Mouse (Mus musculus): Measurements from ENCODE around the gene Ssc4d. TPM values are rescaled to one million over a fixed set of nuclear protein-coding genes. Genes with fewer than 3 reads are reported as not detected.

Ssc4d gene
- polyA plus RNA-seq, 1 experiment from 2014 or later: 3.9 TPM

DNA sequence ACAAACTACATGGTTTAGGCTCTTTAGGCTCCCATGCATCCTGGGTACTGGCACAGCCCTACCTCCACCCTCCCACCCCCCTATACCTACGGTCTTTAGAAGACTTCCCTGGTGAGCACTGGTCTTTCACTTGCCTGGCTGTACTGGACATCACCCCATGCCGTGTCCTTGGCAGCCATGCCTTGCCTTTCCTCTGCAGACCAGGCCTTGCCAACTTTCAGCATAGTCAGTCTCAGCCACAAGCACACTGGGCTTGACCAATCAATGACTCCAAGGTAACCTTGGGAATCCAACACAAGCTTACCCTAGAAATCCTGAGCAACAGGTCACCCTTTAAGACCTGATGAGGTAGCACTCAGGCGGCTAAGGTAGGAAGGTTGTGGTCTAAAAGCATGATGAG, 57.7 kb downstream of the Ssc4d start:
- Histone ChIP-seq H3K9me3 (no peaks in the 10 kb centered on the region), H3K27me3 (no peaks in the 10 kb centered on the region), H3K27ac (no peak overlapping the region), H3K4me2 (no peak overlapping the region), H3K9ac (no peak overlapping the region), H3K4me1 (no peaks in the 10 kb centered on the region), H3K36me3 (peaks cover 76% of the 10 kb centered on the region), H3K4me3 (no peak overlapping the region)
- WGBS: 92% methylated on average over 3 of the region's 3 CpGs
- no peak for ATAC-seq (ENCODE audit: insufficient number of reproducible peaks, insufficient read depth, low FRiP score, low TSS enrichment, low read depth)

GRCm38 (mm10) chr5:135916051-135916565, 58.2 kb downstream of the Ssc4d start:
- Histone ChIP-seq H3K4me1 (no peaks in the 10 kb centered on the region), H3K9ac (no peak overlapping the region), H3K4me3 (no peak overlapping the region), H3K36me3 (peaks cover 76% of the 10 kb centered on the region), H3K9me3 (no peaks in the 10 kb centered on the region), H3K27ac (no peak overlapping the region), H3K4me2 (no peak overlapping the region), H3K27me3 (no peaks in the 10 kb centered on the region)
- WGBS: 89% methylated on average over 6 of the region's 6 CpGs
- no peak for ATAC-seq (ENCODE audit: insufficient number of reproducible peaks, insufficient read depth, low FRiP score, low TSS enrichment, low read depth)

DNA sequence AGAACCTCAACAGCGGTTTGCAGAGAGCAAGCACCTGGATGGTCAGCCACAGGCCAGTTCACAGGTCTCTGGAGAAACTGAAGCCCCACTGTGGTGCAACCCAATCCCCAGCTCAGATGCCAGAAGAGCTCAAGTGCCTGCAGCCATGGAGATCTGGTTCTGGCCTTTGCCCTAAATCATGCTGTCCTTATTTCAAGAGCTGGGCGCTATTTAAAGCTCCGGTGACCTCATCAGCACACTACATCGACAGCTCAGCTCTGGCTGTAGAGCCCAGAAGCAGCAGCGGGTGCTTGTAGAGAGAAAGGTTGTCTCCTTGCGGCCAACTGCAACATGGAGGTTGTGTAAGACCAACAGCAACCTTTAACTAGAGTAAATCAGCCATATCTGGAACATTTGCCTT, 60.2 kb downstream of the Ssc4d start:
- H3K4me1 ChIP-seq: peaks cover 2% of the 10 kb centered on the region; the same call in 1 of the 2 replicates
- 91% methylated on average over 6 of the region's 6 CpGs for WGBS
- H3K27ac ChIP-seq: no peak overlapping the region
- H3K9me3 ChIP-seq: no peaks in the 10 kb centered on the region
- H3K9ac ChIP-seq: no peak overlapping the region
- ATAC-seq (ENCODE audit: insufficient number of reproducible peaks, insufficient read depth, low FRiP score, low TSS enrichment, low read depth): no peak
- H3K36me3 ChIP-seq: peaks cover 78% of the 10 kb centered on the region
- no peak overlapping the region for H3K4me3 ChIP-seq
- H3K4me2 ChIP-seq: no peak overlapping the region
- H3K27me3 ChIP-seq: no peaks in the 10 kb centered on the region

GRCm38 (mm10) chr5:135913201-135913600, 61.1 kb downstream of the Ssc4d start:
- H3K9ac ChIP-seq: no peak overlapping the region
- H3K9me3 ChIP-seq: no peaks in the 10 kb centered on the region
- H3K27ac ChIP-seq: no peak overlapping the region
- H3K36me3 ChIP-seq: peaks cover 76% of the 10 kb centered on the region
- H3K4me1 ChIP-seq: peaks cover 7% of the 10 kb centered on the region; the same call in 1 of the 2 replicates
- H3K4me3 ChIP-seq: no peak overlapping the region
- 87% methylated on average over 5 of the region's 5 CpGs for WGBS
- ATAC-seq (ENCODE audit: insufficient number of reproducible peaks, insufficient read depth, low FRiP score, low TSS enrichment, low read depth): no peak
- no peaks in the 10 kb centered on the region for H3K27me3 ChIP-seq
- H3K4me2 ChIP-seq: no peak overlapping the region

DNA sequence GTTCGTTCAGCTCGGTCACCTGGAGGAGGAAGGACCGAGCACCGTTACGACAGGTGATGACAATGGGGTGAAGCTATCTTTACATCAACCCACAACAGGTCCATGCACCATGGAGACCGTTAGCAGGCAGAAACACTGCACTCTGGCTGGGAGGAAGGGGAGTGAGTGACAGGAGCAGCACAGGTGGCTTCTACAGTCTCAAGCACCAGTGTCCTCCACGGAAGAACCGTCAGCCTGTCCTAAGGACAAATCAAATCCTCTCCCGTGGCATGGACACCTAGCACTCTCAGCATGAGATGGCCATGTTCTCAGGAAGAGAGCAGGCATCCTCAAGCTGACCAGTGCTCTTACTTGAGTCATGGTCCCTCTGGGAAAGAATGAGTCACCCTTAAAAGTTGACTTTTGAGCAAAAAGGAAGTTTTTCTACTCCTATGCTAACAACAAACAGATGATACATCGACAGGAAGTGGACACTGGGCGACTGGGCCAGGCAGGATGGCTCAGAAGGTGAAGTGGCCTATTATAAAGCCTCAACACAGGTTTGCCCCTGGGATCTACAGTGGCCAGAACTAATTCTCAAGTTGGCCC, 62.6 kb downstream of the Ssc4d start:
- Histone ChIP-seq H3K9ac (no peak overlapping the region), H3K27me3 (no peaks in the 10 kb centered on the region), H3K4me3 (no peak overlapping the region), H3K9me3 (no peaks in the 10 kb centered on the region), H3K27ac (no peak overlapping the region), H3K36me3 (peaks cover 78% of the 10 kb centered on the region), H3K4me1 (peaks cover 9% of the 10 kb centered on the region; the same call in 1 of the 2 replicates), H3K4me2 (no peak overlapping the region)
- no peak for ATAC-seq (ENCODE audit: insufficient number of reproducible peaks, insufficient read depth, low FRiP score, low TSS enrichment, low read depth)
- 85% methylated on average over 11 of the region's 11 CpGs for WGBS

GRCm38 (mm10) chr5:135910813-135911212, 63.5 kb downstream of the Ssc4d start:
- Histone ChIP-seq H3K9me3 (no peaks in the 10 kb centered on the region), H3K27me3 (no peaks in the 10 kb centered on the region), H3K36me3 (peaks cover 74% of the 10 kb centered on the region), H3K9ac (no peak overlapping the region), H3K4me3 (no peak overlapping the region), H3K4me1 (peaks cover 14% of the 10 kb centered on the region), H3K27ac (no peak overlapping the region), H3K4me2 (no peak overlapping the region)
- ATAC-seq (ENCODE audit: insufficient number of reproducible peaks, insufficient read depth, low FRiP score, low TSS enrichment, low read depth): no peak
- 91% methylated on average over 25 of the region's 25 CpGs for WGBS

Other genes starting within 250 kb of the Ssc4d start
- 39.4 and 46.8 TPM in 2 replicates for gene Tmem120a, start 230.1 kb downstream of the Ssc4d start, polyA plus RNA-seq (2015; fragmentation: Nextera tagmentation; extraction: Ambion mirVana)
- gene Styxl1, start 196.1 kb downstream of the Ssc4d start, polyA plus RNA-seq (2015; fragmentation: Nextera tagmentation; extraction: Ambion mirVana): 0.31 TPM in 1 of 2 replicates, not detected in the other
- 432 and 479 TPM in 2 replicates for gene Mdh2, start 196.1 kb downstream of the Ssc4d start, polyA plus RNA-seq (2015; fragmentation: Nextera tagmentation; extraction: Ambion mirVana)
- gene Srrm3, start 167.6 kb downstream of the Ssc4d start, polyA plus RNA-seq (2015; fragmentation: Nextera tagmentation; extraction: Ambion mirVana): 1.1 and 1.5 TPM in 2 replicates
- 107 and 149 TPM in 2 replicates for gene Hspb1, start 86.6 kb downstream of the Ssc4d start, polyA plus RNA-seq (2015; fragmentation: Nextera tagmentation; extraction: Ambion mirVana)
- 164 and 178 TPM in 2 replicates for gene Ywhag, start 39.9 kb downstream of the Ssc4d start, polyA plus RNA-seq (2015; fragmentation: Nextera tagmentation; extraction: Ambion mirVana)
- gene Zp3, start 5.6 kb upstream of the Ssc4d start, polyA plus RNA-seq (2015; fragmentation: Nextera tagmentation; extraction: Ambion mirVana): not detected in 2 replicates
- 31.0 and 34.8 TPM in 2 replicates for gene Dtx2, start 20.3 kb upstream of the Ssc4d start, polyA plus RNA-seq (2015; fragmentation: Nextera tagmentation; extraction: Ambion mirVana)
- gene Upk3b, start 64.0 kb upstream of the Ssc4d start, polyA plus RNA-seq (2015; fragmentation: Nextera tagmentation; extraction: Ambion mirVana): 0.06 and 0.29 TPM in 2 replicates
- gene Upk3bl, start 80.0 kb upstream of the Ssc4d start, polyA plus RNA-seq (2015; fragmentation: Nextera tagmentation; extraction: Ambion mirVana): 6.2 and 6.3 TPM in 2 replicates
- gene Rasa4, start 109.4 kb upstream of the Ssc4d start, polyA plus RNA-seq (2015; fragmentation: Nextera tagmentation; extraction: Ambion mirVana): 10.8 and 12.7 TPM in 2 replicates
- 218 and 243 TPM in 2 replicates for gene Polr2j, start 142.1 kb upstream of the Ssc4d start, polyA plus RNA-seq (2015; fragmentation: Nextera tagmentation; extraction: Ambion mirVana)
- 41.7 and 42.1 TPM in 2 replicates for gene Lrwd1, start 161.5 kb upstream of the Ssc4d start, polyA plus RNA-seq (2015; fragmentation: Nextera tagmentation; extraction: Ambion mirVana)
- 26.1 and 27.1 TPM in 2 replicates for gene Alkbh4, start 161.6 kb upstream of the Ssc4d start, polyA plus RNA-seq (2015; fragmentation: Nextera tagmentation; extraction: Ambion mirVana)
- 13.3 and 17.7 TPM in 2 replicates for gene Orai2, start 196.2 kb upstream of the Ssc4d start, polyA plus RNA-seq (2015; fragmentation: Nextera tagmentation; extraction: Ambion mirVana)
- 53.0 and 57.5 TPM in 2 replicates for gene Prkrip1, start 224.4 kb upstream of the Ssc4d start, polyA plus RNA-seq (2015; fragmentation: Nextera tagmentation; extraction: Ambion mirVana)

Data from embryonic facial prominence, embryonic 13.5 days (tissue).